In the genomic region with DNA sequence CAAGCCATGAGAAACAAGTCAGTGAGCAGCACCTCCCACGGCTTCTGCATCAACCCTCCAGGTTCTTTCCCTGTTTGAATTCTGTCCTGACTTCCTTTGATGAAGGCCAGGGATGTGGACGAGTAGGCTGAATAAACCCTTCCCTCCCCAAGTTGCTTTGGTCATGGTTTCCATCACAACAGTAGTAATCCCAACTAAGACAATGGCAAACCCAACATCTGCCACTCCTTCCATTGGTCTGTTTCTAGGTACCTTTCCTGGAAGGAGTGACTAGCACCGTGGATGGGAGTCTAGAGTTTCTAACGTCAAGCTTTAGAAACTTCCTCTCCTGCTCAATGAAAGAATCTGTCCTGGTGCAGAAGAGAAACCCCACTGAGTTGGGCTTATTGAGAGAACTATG, we compare ENCODE assay signal across 15 mouse cellular contexts.
"Had no signal": no experiment of that assay in that cellular context is flagged by ENCODE, and none has a peak within 500 bp of the region (broad histone marks: within the 10 kb centered on the region; RNA-seq: fewer than 3 reads in every experiment).

No protein-coding gene starts in this region.

- H3K4me3 ChIP-seq: lung, embryonic 15.5 days; megakaryocyte, embryonic 14.5 days; midbrain, embryonic 13.5 days; midbrain, embryonic 15.5 days; neural tube, embryonic 12.5 days had no signal

- H3K27me3 ChIP-seq: lung, embryonic 15.5 days; midbrain, embryonic 13.5 days; midbrain, embryonic 15.5 days; neural tube, embryonic 12.5 days had no signal

- H3K27ac ChIP-seq: lung, embryonic 15.5 days; macrophage; midbrain, embryonic 13.5 days; midbrain, embryonic 15.5 days; neural tube, embryonic 12.5 days had no signal

- H3K36me3 ChIP-seq: lung, embryonic 15.5 days; midbrain, embryonic 13.5 days; midbrain, embryonic 15.5 days; neural tube, embryonic 12.5 days had no signal

- H3K9ac ChIP-seq: lung, embryonic 15.5 days; midbrain, embryonic 13.5 days; midbrain, embryonic 15.5 days; neural tube, embryonic 12.5 days had no signal

- DNase-seq: lung, adult 18-20 months; lung, postnatal 14 days; lung, postnatal 36 days; right cerebral cortex, postnatal 25 days; right cerebral cortex, postnatal 4 days; spleen, adult 18-20 months; thymus, adult 18-20 months; thymus, postnatal 14 days; thymus, postnatal 36 days had no signal

- H3K9me3 ChIP-seq: lung, embryonic 15.5 days; megakaryocyte, embryonic 14.5 days; midbrain, embryonic 13.5 days; midbrain, embryonic 15.5 days; neural tube, embryonic 12.5 days had no signal

- H3K4me1 ChIP-seq: lung, embryonic 15.5 days; megakaryocyte, embryonic 14.5 days; midbrain, embryonic 13.5 days; midbrain, embryonic 15.5 days; neural tube, embryonic 12.5 days had no signal
